Comparison of ENCODE assay signal across 8 mouse cellular contexts in the genomic region with DNA sequence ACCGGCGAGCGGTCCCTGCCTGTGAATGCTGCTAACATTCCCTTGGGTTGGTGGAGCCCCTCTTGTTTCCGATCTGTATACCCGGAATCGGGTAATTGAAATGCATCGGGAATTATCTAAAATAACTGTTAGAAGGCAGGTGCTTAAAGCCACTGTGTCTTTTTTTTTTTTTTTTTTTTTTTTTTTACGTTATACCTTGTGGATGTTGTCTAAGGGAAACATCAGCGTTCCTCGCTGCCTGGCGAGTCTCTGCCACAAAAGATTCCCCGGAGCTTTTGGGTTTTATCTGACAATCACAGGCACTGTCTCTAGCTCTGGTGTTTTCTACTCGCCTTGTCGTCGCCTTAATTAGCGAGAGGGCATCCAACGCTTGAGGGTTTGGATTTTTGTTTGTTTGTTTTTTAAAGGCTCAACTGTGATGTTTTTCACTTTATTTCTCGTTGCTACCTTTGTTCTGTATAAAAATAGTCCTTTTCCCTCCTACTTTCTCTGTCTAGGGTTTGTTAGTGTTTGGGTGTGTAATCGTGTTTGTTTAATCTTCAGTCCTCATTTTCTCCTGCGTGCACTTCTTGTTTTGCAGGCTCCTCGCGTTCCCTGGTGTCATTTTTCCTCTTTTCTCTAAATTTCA. TPM values are rescaled to one million over a fixed set of nuclear protein-coding genes. Genes with fewer than 3 reads are reported as not detected.
A peak's percentile ranks its signal among the peaks of the same experiment; 100 is the strongest.
DNase-seq lines count a peak whose midpoint lies in the region.

No protein-coding gene starts in this region.

- no peaks in the 10 kb centered on the region for H3K9me3 ChIP-seq in heart, embryonic 10.5 days
- no peaks in the 10 kb centered on the region for H3K9me3 ChIP-seq in hindbrain, embryonic 10.5 days
- no peaks in the 10 kb centered on the region for H3K9me3 ChIP-seq in midbrain, embryonic 10.5 days (replicated peaks)

- DNase-seq in heart, embryonic 10.5 days (ENCODE audit: low spot score), result no peak
- DNase-seq in heart, postnatal 10 days, result no peak
- DNase-seq in Muller cell, postnatal 12 days (ENCODE audit: inconsistent ontology term), result peak; percentile 43
- no peak for DNase-seq in hindbrain, embryonic 10.5 days (ENCODE audit: low spot score)
- no peak for DNase-seq in midbrain, embryonic 10.5 days (ENCODE audit: low spot score)
- no peak for DNase-seq in adrenal gland, postnatal 10 days
- no peak for DNase-seq in thymus, postnatal 14 days
- no peak for DNase-seq in urinary bladder, postnatal 25 days (ENCODE audit: low spot score)

- H3K4me1 ChIP-seq in heart, embryonic 10.5 days, result peaks cover 4% of the 10 kb centered on the region
- H3K4me1 ChIP-seq in hindbrain, embryonic 10.5 days (replicated peaks), result peaks cover 38% of the 10 kb centered on the region
- H3K4me1 ChIP-seq in midbrain, embryonic 10.5 days, result peaks cover 39% of the 10 kb centered on the region

- peak overlapping the region; percentile 89 for H3K4me3 ChIP-seq in heart, embryonic 10.5 days
- H3K4me3 ChIP-seq in hindbrain, embryonic 10.5 days, result peak overlapping the region; percentile 86
- H3K4me3 ChIP-seq in midbrain, embryonic 10.5 days, result peak overlapping the region; percentile 75

- H3K27ac ChIP-seq in heart, embryonic 10.5 days, result peak overlapping the region; percentile 95
- H3K27ac ChIP-seq in hindbrain, embryonic 10.5 days, result peak overlapping the region; percentile 99
- peak overlapping the region; percentile 98 for H3K27ac ChIP-seq in midbrain, embryonic 10.5 days (replicated peaks)

- no peaks in the 10 kb centered on the region for H3K27me3 ChIP-seq in heart, embryonic 10.5 days (ENCODE audit: insufficient read depth, poor library complexity, severe bottlenecking)
- no peaks in the 10 kb centered on the region for H3K27me3 ChIP-seq in hindbrain, embryonic 10.5 days (ENCODE audit: insufficient read depth, poor library complexity, severe bottlenecking)
- peaks cover 8% of the 10 kb centered on the region; the same call in 1 of the 2 replicates for H3K27me3 ChIP-seq in midbrain, embryonic 10.5 days (ENCODE audit: low read depth, poor library complexity, severe bottlenecking)

- no peaks in the 10 kb centered on the region for H3K36me3 ChIP-seq in heart, embryonic 10.5 days
- H3K36me3 ChIP-seq in hindbrain, embryonic 10.5 days, result no peaks in the 10 kb centered on the region
- no peaks in the 10 kb centered on the region; the same call in 1 of the 2 replicates for H3K36me3 ChIP-seq in midbrain, embryonic 10.5 days

- under 1% methylated on average over 22 of the region's 22 CpGs for WGBS in heart, embryonic 10.5 days
- WGBS in hindbrain, embryonic 10.5 days, result under 1% methylated on average over 22 of the region's 22 CpGs
- 0% methylated on average over 22 of the region's 22 CpGs for WGBS in midbrain, embryonic 10.5 days

- intact Hi-C loops in heart, postnatal 10 days (cut with DNase I), result no loop called here

RNA-seq across cellular contexts. Expression of a gene that starts 0.7 kb away (rescaled TPM):
- polyA plus RNA-seq in heart, embryonic 10.5 days (2016; fragmentation: Nextera tagmentation; extraction: Ambion mirVana), result 15.0 and 17.7 TPM in 2 replicates
- 10 to 100 TPM; 60.1 to 62.8 TPM for total RNA-seq in heart, postnatal 10 days (2021)
- polyA plus RNA-seq in hindbrain, embryonic 10.5 days (2016; fragmentation: Nextera tagmentation; extraction: Ambion mirVana), result 44.7 and 68.4 TPM in 2 replicates
- polyA plus RNA-seq in midbrain, embryonic 10.5 days (2016; fragmentation: Nextera tagmentation; extraction: Ambion mirVana), result 38.9 and 51.8 TPM in 2 replicates
- total RNA-seq in adrenal gland, postnatal 10 days (2021), result 10 to 100 TPM; 21.0 to 26.3 TPM
